Mouse (Mus musculus): ENCODE data around the gene Pomgnt1. TPM values are rescaled to one million over a fixed set of nuclear protein-coding genes. Genes with fewer than 3 reads are reported as not detected.

Gene Pomgnt1
- polyA plus RNA-seq, 1 experiment from 2014 or later = 67.3 TPM

DNA sequence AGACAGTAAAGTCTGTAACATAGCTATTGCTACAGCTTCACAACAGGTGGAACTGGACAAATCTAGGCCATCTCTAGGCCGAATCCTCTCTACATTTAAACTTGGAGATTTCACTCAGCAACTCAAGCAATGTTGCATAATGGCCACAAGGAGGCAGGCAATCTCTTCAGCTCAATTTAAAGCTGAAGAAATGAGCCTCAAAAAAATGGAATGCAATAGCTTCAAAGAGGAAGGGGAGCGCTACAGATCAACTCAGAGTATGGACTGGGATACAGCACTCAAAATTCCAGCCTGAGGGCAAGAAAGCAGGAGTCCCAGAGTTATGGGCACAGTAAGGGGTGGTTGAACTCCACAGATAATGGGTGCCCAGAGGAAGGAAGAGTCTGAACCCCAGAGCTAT, 11.3 kb downstream of the Pomgnt1 start:
- no peak overlapping the region for H3K4me2 ChIP-seq (ENCODE audit: low read length)
- no peak overlapping the region for H3K4me3 ChIP-seq (replicated peaks; ENCODE audit: low read length)
- no peaks in the 10 kb centered on the region for H3K9me3 ChIP-seq (ENCODE audit: control insufficient read depth, low read length)
- H3K36me3 ChIP-seq (ENCODE audit: control insufficient read depth, insufficient read depth) = no peaks in the 10 kb centered on the region
- ATAC-seq = peak; percentile 33; the same call in 1 of the 2 replicates
- WGBS = 26% methylated on average over 2 of the region's 2 CpGs
- no peaks in the 10 kb centered on the region for H3K4me1 ChIP-seq (replicated peaks; ENCODE audit: control insufficient read depth, insufficient read depth, low read length)
- H3K27ac ChIP-seq (ENCODE audit: low read length) = no peak overlapping the region
- no peaks in the 10 kb centered on the region for H3K27me3 ChIP-seq (replicated peaks; ENCODE audit: control insufficient read depth, insufficient read depth, low read length)
- H3K9ac ChIP-seq (replicated peaks; ENCODE audit: low read depth, low read length) = no peak overlapping the region

DNA sequence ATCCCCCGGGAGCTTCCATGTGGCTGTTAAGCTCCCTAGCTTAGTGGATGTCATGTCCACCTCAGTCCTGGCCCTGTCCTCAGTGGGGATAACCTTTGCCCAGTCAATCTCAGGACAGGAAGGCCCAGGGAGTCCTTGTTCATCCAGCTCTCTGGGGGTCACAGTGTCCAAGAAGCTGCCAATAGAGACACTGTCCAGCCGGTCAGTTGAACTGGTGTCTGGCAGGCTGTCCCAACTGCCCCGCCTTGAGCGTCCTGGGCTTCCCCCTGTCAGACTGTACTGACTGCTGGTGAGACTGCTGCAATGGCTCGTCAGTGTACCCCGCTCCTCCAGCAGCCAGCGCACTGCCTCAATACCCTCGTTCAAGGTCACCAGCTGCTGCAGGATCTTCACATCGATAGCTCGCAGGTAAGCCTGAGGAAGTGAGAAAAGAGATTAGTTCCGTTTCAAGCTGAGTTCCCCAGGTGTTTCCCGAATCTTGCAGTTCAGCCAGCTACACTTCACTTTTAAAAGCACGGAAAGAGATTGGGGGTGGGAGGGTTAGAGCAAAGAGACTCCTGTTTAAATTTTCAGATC, 13.9 kb downstream of the Pomgnt1 start:
- Histone ChIP-seq H3K9ac (replicated peaks; ENCODE audit: low read depth, low read length) (no peak overlapping the region), H3K4me2 (ENCODE audit: low read length) (no peak overlapping the region), H3K9me3 (ENCODE audit: control insufficient read depth, low read length) (no peaks in the 10 kb centered on the region), H3K4me1 (replicated peaks; ENCODE audit: control insufficient read depth, insufficient read depth, low read length) (no peaks in the 10 kb centered on the region), H3K27me3 (replicated peaks; ENCODE audit: control insufficient read depth, insufficient read depth, low read length) (no peaks in the 10 kb centered on the region), H3K36me3 (ENCODE audit: control insufficient read depth, insufficient read depth) (no peaks in the 10 kb centered on the region), H3K27ac (ENCODE audit: low read length) (no peak overlapping the region), H3K4me3 (replicated peaks; ENCODE audit: low read length) (no peak overlapping the region)
- no peak for ATAC-seq
- WGBS = 56% methylated on average over 13 of the region's 13 CpGs

DNA sequence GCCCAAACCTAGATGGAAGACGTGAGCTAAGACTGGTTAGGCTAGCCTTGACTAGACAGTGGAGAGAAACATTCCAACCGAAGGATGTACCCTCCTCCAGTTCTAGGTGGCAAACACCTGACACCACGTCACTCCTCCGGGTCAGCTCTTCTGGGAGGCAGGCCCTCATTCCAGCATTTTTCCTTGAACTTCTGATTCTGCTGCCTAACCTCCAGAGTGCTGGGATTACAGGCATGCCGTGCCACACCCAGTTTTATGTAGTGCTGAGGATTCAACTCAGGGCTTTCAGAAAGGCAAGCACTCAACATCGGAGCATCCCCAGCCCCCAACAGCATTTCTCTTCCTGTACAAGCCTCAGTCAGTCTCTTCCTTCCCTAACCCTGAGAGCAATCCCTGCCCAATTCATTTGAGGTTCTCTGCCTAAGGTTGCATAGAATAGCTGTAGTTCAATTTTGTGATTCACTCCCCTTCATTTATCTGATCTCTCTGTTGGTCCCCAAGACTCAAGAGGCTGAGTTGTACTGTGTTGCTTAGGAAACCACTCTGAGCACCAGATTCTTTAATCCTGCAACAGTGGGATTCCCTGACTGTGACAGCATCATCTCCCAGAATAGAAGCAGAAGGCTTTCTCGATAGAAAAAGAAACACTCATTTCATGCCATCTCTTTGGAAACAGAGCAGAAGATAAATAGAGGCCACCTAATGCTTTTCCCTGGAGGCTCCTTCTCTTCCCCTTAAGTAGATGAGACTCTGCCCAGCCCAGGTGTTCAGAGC, 17.3 kb downstream of the Pomgnt1 start:
- Histone ChIP-seq H3K4me1 (replicated peaks; ENCODE audit: control insufficient read depth, insufficient read depth, low read length) (peaks cover 15% of the 10 kb centered on the region), H3K27ac (ENCODE audit: low read length) (no peak overlapping the region), H3K9ac (replicated peaks; ENCODE audit: low read depth, low read length) (no peak overlapping the region), H3K4me2 (ENCODE audit: low read length) (no peak overlapping the region), H3K27me3 (replicated peaks; ENCODE audit: control insufficient read depth, insufficient read depth, low read length) (no peaks in the 10 kb centered on the region), H3K36me3 (ENCODE audit: control insufficient read depth, insufficient read depth) (no peaks in the 10 kb centered on the region), H3K4me3 (replicated peaks; ENCODE audit: low read length) (no peak overlapping the region), H3K9me3 (ENCODE audit: control insufficient read depth, low read length) (no peaks in the 10 kb centered on the region)
- WGBS = 83% methylated on average over 7 of the region's 7 CpGs
- ATAC-seq = no peak

DNA sequence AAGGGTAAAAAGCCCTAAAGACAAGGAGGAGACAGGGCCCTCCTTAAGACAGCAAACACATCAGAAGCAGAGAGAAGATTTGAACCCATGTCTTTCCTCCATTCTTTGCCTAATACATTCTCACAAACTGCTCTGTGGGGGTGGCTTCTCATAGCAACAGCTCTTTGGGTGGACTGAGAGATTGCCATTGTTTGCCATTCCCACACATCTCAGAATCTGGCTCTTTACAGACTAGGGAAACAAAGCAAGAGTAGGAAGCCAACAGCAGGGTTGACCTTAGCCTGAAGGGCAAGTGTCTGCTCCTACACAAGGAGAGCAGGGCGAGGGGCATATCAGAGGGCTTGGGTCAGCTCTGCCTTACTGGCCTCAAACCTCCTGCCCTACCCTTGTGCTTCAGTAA, 18.1 kb downstream of the Pomgnt1 start:
- H3K27ac ChIP-seq (ENCODE audit: low read length) = no peak overlapping the region
- H3K9me3 ChIP-seq (ENCODE audit: control insufficient read depth, low read length) = no peaks in the 10 kb centered on the region
- H3K9ac ChIP-seq (replicated peaks; ENCODE audit: low read depth, low read length) = no peak overlapping the region
- no peak for ATAC-seq
- 81% methylated on average over 1 of the region's 1 CpGs for WGBS
- H3K4me3 ChIP-seq (replicated peaks; ENCODE audit: low read length) = no peak overlapping the region
- H3K4me1 ChIP-seq (replicated peaks; ENCODE audit: control insufficient read depth, insufficient read depth, low read length) = peaks cover 15% of the 10 kb centered on the region
- no peak overlapping the region for H3K4me2 ChIP-seq (ENCODE audit: low read length)
- no peaks in the 10 kb centered on the region for H3K27me3 ChIP-seq (replicated peaks; ENCODE audit: control insufficient read depth, insufficient read depth, low read length)
- no peaks in the 10 kb centered on the region for H3K36me3 ChIP-seq (ENCODE audit: control insufficient read depth, insufficient read depth)

DNA sequence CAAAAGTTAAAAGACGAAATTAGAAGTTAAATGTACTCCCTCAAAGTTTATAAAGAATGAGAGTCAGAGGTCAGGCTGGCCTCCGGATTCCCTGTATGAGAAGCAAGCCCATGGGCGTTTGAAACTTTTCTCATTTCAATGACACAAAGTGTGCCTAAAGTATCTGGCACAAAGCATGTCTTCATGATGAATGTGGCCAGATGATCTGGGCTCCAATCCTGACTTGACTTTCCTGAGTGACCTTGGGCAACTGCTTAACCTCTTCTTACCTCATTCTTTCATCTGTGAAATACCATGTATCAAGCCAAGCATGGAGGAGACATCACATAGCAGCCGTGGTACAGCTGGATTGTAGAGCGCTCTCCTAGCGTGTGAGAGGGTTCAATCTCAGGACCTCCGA, 18.6 kb downstream of the Pomgnt1 start:
- H3K9ac ChIP-seq (replicated peaks; ENCODE audit: low read depth, low read length) = no peak overlapping the region
- H3K27ac ChIP-seq (ENCODE audit: low read length) = no peak overlapping the region
- no peak overlapping the region for H3K4me2 ChIP-seq (ENCODE audit: low read length)
- ATAC-seq = no peak
- no peak overlapping the region for H3K4me3 ChIP-seq (replicated peaks; ENCODE audit: low read length)
- H3K27me3 ChIP-seq (replicated peaks; ENCODE audit: control insufficient read depth, insufficient read depth, low read length) = no peaks in the 10 kb centered on the region
- H3K4me1 ChIP-seq (replicated peaks; ENCODE audit: control insufficient read depth, insufficient read depth, low read length) = peaks cover 15% of the 10 kb centered on the region
- 81% methylated on average over 7 of the region's 7 CpGs for WGBS
- no peaks in the 10 kb centered on the region for H3K9me3 ChIP-seq (ENCODE audit: control insufficient read depth, low read length)
- H3K36me3 ChIP-seq (ENCODE audit: control insufficient read depth, insufficient read depth) = no peaks in the 10 kb centered on the region

DNA sequence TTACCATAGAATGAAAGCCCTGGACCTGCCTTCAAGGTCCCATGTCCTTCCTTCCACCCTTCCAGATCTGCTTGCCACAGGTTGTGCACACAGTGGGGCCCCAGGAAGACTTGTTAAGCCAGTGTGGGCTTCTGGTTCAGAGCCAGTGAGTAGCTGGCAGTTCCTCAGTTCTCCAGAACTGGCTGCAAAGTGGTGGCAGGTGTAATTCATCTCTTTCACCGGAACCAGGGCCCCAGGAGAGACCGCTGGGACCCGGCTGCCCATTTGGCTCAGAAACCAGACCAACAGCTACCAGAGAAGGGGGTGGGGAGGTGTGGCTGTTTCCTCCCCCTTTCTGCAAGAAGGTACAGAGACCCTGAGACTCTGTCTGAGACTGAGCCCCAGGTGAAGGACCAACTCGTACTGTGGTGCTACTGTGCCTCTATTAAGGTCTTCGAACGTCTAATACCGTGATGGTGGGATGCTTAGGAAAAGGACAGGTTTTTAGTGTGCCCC, 19.7 kb downstream of the Pomgnt1 start:
- peak overlapping the region; percentile 95 for H3K4me2 ChIP-seq (ENCODE audit: low read length)
- peaks cover 15% of the 10 kb centered on the region for H3K4me1 ChIP-seq (replicated peaks; ENCODE audit: control insufficient read depth, insufficient read depth, low read length)
- no peaks in the 10 kb centered on the region for H3K36me3 ChIP-seq (ENCODE audit: control insufficient read depth, insufficient read depth)
- no peaks in the 10 kb centered on the region for H3K27me3 ChIP-seq (replicated peaks; ENCODE audit: control insufficient read depth, insufficient read depth, low read length)
- no peak overlapping the region for H3K27ac ChIP-seq (ENCODE audit: low read length)
- peak overlapping the region; percentile 77 for H3K4me3 ChIP-seq (replicated peaks; ENCODE audit: low read length)
- H3K9me3 ChIP-seq (ENCODE audit: control insufficient read depth, low read length) = no peaks in the 10 kb centered on the region
- ATAC-seq = peak; percentile 5; the same call in 1 of the 2 replicates
- WGBS = 12% methylated on average over 7 of the region's 7 CpGs
- no peak overlapping the region for H3K9ac ChIP-seq (replicated peaks; ENCODE audit: low read depth, low read length)

DNA sequence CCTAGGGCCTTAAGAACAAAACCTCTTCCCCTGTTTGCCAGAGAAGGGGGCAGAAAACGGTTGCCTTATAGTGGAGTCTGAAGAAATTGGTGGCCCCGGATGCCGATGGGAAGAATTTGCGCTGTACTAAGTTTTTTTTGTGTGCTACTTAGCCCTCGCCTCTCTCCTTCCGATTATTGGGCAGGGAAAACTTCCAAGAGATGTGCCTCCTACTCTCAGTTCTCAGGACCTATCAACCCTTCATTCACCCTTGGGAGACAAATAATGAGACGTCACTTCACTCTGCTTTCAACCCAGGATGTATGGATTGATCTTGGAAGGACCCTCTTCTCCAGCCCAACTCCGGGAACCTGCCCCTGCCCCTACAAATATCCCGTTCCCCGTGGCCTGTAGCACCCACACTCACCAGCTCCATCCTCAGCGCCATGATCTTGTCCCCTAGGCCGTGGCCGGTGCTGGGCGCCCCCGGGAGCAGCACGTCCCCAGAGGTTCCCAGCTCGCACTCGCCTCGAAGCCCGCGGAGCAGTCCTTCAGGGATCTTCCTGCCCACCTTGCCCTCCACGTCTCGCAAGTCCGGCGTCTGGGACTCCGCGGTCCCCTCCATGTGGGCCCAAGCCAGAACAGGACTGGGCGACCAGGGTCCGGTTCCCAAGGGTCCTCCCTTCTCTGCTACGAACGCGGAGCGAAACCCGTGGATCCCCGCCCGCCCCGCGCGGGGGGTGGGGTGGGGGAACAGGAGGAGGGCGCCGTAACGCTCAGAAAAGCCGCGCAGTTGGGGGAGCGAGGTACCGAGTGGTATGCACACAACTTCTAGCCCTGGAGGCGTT, 20.5 kb downstream of the Pomgnt1 start:
- under 1% methylated on average over 45 of the region's 47 CpGs for WGBS
- Histone ChIP-seq H3K9ac (replicated peaks; ENCODE audit: low read depth, low read length) (peak overlapping the region; percentile 76), H3K9me3 (ENCODE audit: control insufficient read depth, low read length) (no peaks in the 10 kb centered on the region), H3K27ac (ENCODE audit: low read length) (no peak overlapping the region), H3K4me1 (replicated peaks; ENCODE audit: control insufficient read depth, insufficient read depth, low read length) (peaks cover 15% of the 10 kb centered on the region), H3K4me3 (replicated peaks; ENCODE audit: low read length) (peak overlapping the region; percentile 77), H3K27me3 (replicated peaks; ENCODE audit: control insufficient read depth, insufficient read depth, low read length) (no peaks in the 10 kb centered on the region), H3K36me3 (ENCODE audit: control insufficient read depth, insufficient read depth) (no peaks in the 10 kb centered on the region), H3K4me2 (ENCODE audit: low read length) (peak overlapping the region; percentile 95)
- peak; percentile 79 for ATAC-seq

DNA sequence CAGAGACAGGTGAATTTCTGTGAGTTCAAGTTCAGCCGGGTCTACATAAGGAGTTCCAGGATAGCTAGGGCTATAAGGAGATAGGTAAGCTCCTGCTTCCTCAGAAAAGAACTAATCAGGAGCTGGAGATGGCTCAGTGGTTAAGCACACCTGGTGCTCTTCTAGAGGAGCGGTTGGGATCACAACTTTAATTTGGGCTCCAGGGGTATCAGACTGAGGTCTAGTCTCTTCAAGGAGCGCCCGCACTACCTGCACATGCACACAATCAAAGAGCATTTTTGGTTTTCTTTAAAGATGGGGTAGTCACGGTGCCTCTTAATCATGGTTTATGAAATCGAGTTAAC, 26.1 kb downstream of the Pomgnt1 start:
- H3K27me3 ChIP-seq (replicated peaks; ENCODE audit: control insufficient read depth, insufficient read depth, low read length) = no peaks in the 10 kb centered on the region
- WGBS = 22% methylated on average over 6 of the region's 6 CpGs
- H3K9ac ChIP-seq (replicated peaks; ENCODE audit: low read depth, low read length) = peak overlapping the region; percentile 97
- ATAC-seq = peak; percentile 22
- H3K27ac ChIP-seq (ENCODE audit: low read length) = peak overlapping the region; percentile 82
- H3K36me3 ChIP-seq (ENCODE audit: control insufficient read depth, insufficient read depth) = peaks cover 22% of the 10 kb centered on the region
- H3K4me2 ChIP-seq (ENCODE audit: low read length) = peak overlapping the region; percentile 86
- peaks cover 16% of the 10 kb centered on the region for H3K4me1 ChIP-seq (replicated peaks; ENCODE audit: control insufficient read depth, insufficient read depth, low read length)
- peak overlapping the region; percentile 87 for H3K4me3 ChIP-seq (replicated peaks; ENCODE audit: low read length)
- H3K9me3 ChIP-seq (ENCODE audit: control insufficient read depth, low read length) = no peaks in the 10 kb centered on the region

All from forebrain, embryonic 16.5 days (tissue).